Mouse (Mus musculus) heart, postnatal 0 days (tissue): ENCODE results near the gene Tmem132d. TPM values are rescaled to one million over a fixed set of nuclear protein-coding genes. Genes with fewer than 3 reads are reported as not detected.

Experiments
- ATAC-seq: fragments of 200-750 bp; cut with Nextera tagmentation; 2 replicates; pipeline ENCODE4 v1.8.0; 2017; ENCODE audit warnings: low read depth, moderate number of reproducible peaks, moderate library complexity; ENCODE audit not compliant: insufficient read depth
- DNase-seq: peaks from one replicate; pipeline ENCODE4 v3.0.0-alpha.2; 2016; ENCODE audit warnings: low spot score
- H3K27ac ChIP-seq: fragments of 300-500 bp; sonication (generic); 2 replicates; pipeline ENCODE4 v1.5.1; 2014; ENCODE audit warnings: low read depth, mild to moderate bottlenecking
- H3K27me3 ChIP-seq: fragments of 300-500 bp; sonication (generic); 2 replicates; pipeline ENCODE4 v1.6.1; 2014; ENCODE audit warnings: low read length, mixed read lengths; ENCODE audit not compliant: control insufficient read depth, insufficient read depth
- H3K36me3 ChIP-seq: fragments of 300-500 bp; sonication (generic); replicated peaks from 2 replicates; pipeline ENCODE4 v1.6.1; 2014; ENCODE audit warnings: low read length, mixed read lengths; ENCODE audit not compliant: control insufficient read depth, insufficient read depth
- H3K4me1 ChIP-seq: fragments of 300-500 bp; sonication (generic); 2 replicates; pipeline ENCODE4 v1.6.1; 2014; ENCODE audit warnings: antibody characterized with exemption; ENCODE audit not compliant: control insufficient read depth, insufficient read depth
- H3K4me2 ChIP-seq: fragments of 300-500 bp; sonication (generic); 2 replicates; pipeline ENCODE4 v1.6.1; 2014; ENCODE audit warnings: low read depth, mild to moderate bottlenecking, low read length, moderate library complexity
- H3K4me3 ChIP-seq: fragments of 300-500 bp; sonication (generic); 2 replicates; pipeline ENCODE4 v1.5.1; 2014; ENCODE audit warnings: low read depth, low read length
- H3K9ac ChIP-seq: fragments of 300-500 bp; sonication (generic); replicated peaks from 2 replicates; pipeline ENCODE4 v1.6.1; 2014; ENCODE audit warnings: low read depth, low read length, mixed read lengths
- H3K9me3 ChIP-seq: fragments of 300-500 bp; sonication (generic); replicated peaks from 2 replicates; pipeline ENCODE4 v1.6.1; 2016; ENCODE audit warnings: low read length; ENCODE audit not compliant: control insufficient read depth
- CTCF ChIP-seq: IDR thresholded peaks from 2 replicates; pipeline ENCODE4 v1.5.1; 2016; ENCODE audit warnings: antibody characterized with exemption, control low read depth, low read depth
- EP300 ChIP-seq: IDR thresholded peaks from 2 replicates; pipeline ENCODE4 v1.6.1; 2016; ENCODE audit warnings: antibody characterized with exemption, low read depth
- WGBS: fragments of 180-500 bp; shearing (Covaris S2); extraction: QIAGEN DNeasy Blood & Tissue Kit; methylation state at CpG from one replicate; pipeline ENCODE4 v1.1.7; 2014; 5-methylcytosine and 5-hydroxymethylcytosine counted together
- polyA plus RNA-seq: library from polyadenylated mRNA; unstranded; fragments of >200 nt; fragmentation: Nextera tagmentation; extraction: Ambion mirVana; gene quantifications from 2 replicates; pipeline ENCODE4 v1.2.1, GENCODE M21; 2015
- total RNA-seq: library from RNA; depleted of rRNA; stranded (reverse); fragments of >200 nt; gene quantifications from 2 replicates; pipeline ENCODE4 v1.2.3, GENCODE M21; 2014; ENCODE audit warnings: low replicate concordance

The Tmem132d gene
- total and polyA plus RNA-seq, 2 experiments from 2014 or later: 0.04 TPM; not detected in 1

DNA sequence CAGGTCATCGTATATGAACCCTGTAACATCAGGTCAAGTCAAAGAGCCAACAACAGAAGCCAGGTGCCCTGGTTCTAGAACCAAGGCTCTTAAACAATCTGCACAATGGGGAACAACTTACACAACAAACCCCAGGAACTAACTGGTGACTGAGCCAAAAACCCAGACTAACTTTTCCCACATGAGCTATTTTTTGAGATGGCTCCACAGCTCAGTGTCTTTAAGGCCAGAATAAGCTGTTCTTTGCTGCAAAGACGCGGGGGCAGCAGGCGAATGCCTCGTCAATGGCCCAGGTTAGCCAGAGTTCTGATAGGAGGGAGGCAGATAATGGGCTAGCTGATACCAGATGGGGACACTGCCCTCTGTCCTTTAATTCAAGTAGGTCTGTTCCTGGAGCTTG lies 221.8 kb downstream of the Tmem132d start:
- H3K4me3 ChIP-seq: no peak overlapping the region
- DNase-seq (no peak), ATAC-seq (no peak)
- no peaks in the 10 kb centered on the region for H3K9me3 ChIP-seq
- H3K4me2 ChIP-seq: no peak overlapping the region
- H3K27ac ChIP-seq: no peak overlapping the region
- WGBS: 68% methylated on average over 5 of the region's 5 CpGs
- H3K36me3 ChIP-seq: no peaks in the 10 kb centered on the region
- no peaks in the 10 kb centered on the region for H3K4me1 ChIP-seq
- no peak overlapping the region for H3K9ac ChIP-seq
- TF ChIP-seq EP300: no peak
- no peak for TF ChIP-seq CTCF
- H3K27me3 ChIP-seq: no peaks in the 10 kb centered on the region

- WGBS: 49% methylated on average over 2 of the region's 2 CpGs
- no peak overlapping the region for H3K27ac ChIP-seq
- no peak overlapping the region for H3K4me3 ChIP-seq
- DNase-seq (no peak), ATAC-seq (no peak)
- H3K27me3 ChIP-seq: no peaks in the 10 kb centered on the region
- no peak overlapping the region for H3K9ac ChIP-seq
- no peak for TF ChIP-seq CTCF
- no peak for TF ChIP-seq EP300
- H3K4me2 ChIP-seq: no peak overlapping the region
- H3K4me1 ChIP-seq: no peaks in the 10 kb centered on the region; the same call in 1 of the 2 replicates
- H3K36me3 ChIP-seq: no peaks in the 10 kb centered on the region
- H3K9me3 ChIP-seq: no peaks in the 10 kb centered on the region
Observed at GRCm38 (mm10) chr5:128205716-128206115, 227.2 kb downstream of the Tmem132d start.

DNA sequence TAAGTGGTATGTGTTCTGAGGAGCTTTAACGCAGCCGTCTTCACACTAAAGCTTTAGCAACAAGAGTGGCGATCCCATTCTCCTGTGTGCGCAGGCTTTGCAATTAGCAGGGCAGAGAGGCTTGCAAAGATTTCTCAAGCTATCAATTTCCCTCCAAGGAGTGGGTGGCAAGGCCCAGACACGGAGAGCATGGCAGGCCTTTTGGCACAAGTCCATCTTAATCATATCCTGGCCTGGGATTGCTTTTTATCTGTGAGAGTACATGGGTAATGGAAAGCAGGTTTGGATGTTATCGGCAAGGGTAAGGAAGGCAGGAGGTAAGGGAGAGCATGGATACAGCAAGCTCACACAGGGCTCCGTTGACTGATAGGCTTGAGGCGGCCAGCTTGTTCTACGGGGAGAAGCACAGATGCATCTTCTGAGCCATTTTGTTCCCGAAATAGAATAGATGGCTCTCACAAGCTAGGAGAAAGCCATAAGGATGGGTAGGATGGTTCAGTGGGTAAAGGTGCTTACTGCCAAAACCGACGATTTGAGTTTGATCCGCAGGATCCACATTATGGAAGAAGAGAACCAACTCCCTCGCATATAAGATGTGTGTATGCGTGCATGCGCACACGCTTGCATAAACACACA lies 228.1 kb downstream of the Tmem132d start:
- Histone ChIP-seq H3K4me3 (no peak overlapping the region), H3K9ac (no peak overlapping the region), H3K27ac (no peak overlapping the region), H3K4me2 (0 out of 2 replicates have a peak overlapping the region, but pooled peaks have one; percentile 9), H3K4me1 (no peaks in the 10 kb centered on the region; the same call in 1 of the 2 replicates), H3K9me3 (no peaks in the 10 kb centered on the region), H3K36me3 (no peaks in the 10 kb centered on the region), H3K27me3 (no peaks in the 10 kb centered on the region)
- TF ChIP-seq CTCF (no peak), EP300 (no peak)
- 65% methylated on average over 17 of the region's 17 CpGs for WGBS
- no peak for ATAC-seq
- DNase-seq: no peak

GRCm38 (mm10) chr5:128203879-128204581 lies 228.8 kb downstream of the Tmem132d start:
- Histone ChIP-seq H3K36me3 (no peaks in the 10 kb centered on the region), H3K27ac (no peak overlapping the region), H3K27me3 (no peaks in the 10 kb centered on the region), H3K4me3 (no peak overlapping the region), H3K9ac (no peak overlapping the region), H3K4me1 (no peaks in the 10 kb centered on the region; the same call in 1 of the 2 replicates), H3K9me3 (0 out of 2 replicates have a peak, but pooled peaks cover 2% of the 10 kb centered on the region), H3K4me2 (0 out of 2 replicates have a peak overlapping the region, but pooled peaks have one; percentile 9)
- DNase-seq: no peak
- 0 out of 2 replicates have a peak, but pooled peaks have one; percentile 14 for ATAC-seq
- WGBS: 26% methylated on average over 9 of the region's 9 CpGs
- no peak for TF ChIP-seq EP300
- no peak for TF ChIP-seq CTCF

DNA sequence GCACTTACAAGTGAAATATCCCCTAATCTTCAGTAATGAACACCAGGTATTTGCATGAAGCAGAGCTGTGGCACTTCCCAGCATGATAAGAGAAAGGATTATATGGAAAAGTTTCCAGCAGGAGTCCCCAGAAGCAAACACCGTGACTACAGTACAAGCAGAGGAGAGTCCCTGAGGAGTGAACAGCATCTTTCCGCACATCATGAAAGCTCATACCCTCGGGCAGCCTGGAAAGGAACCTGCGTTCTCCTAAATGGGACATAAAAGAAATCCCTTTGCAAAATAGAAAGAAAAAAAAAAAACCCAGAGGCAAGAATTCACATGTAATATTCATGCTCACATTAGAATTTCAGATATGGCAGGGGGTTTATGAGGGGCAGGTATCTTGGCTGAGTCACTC lies 238.8 kb downstream of the Tmem132d start:
- Histone ChIP-seq H3K9ac (no peak overlapping the region), H3K4me3 (no peak overlapping the region), H3K4me1 (no peaks in the 10 kb centered on the region), H3K9me3 (0 out of 2 replicates have a peak, but pooled peaks cover 6% of the 10 kb centered on the region), H3K4me2 (no peak overlapping the region), H3K27ac (no peak overlapping the region), H3K36me3 (no peaks in the 10 kb centered on the region), H3K27me3 (no peaks in the 10 kb centered on the region)
- DNase-seq (no peak), ATAC-seq (no peak)
- 57% methylated on average over 4 of the region's 4 CpGs for WGBS
- TF ChIP-seq CTCF: no peak
